Mouse (Mus musculus) erythroblast, embryonic 14.5 days (primary cell): Measurements from ENCODE around the gene Bmpr1b. TPM values are rescaled to one million over a fixed set of nuclear protein-coding genes. Genes with fewer than 3 reads are reported as not detected.

Experiments
- H3K27me3 ChIP-seq: 2 replicates; pipeline ENCODE4 v1.6.1; 2012; ENCODE audit warnings: inconsistent platforms; ENCODE audit not compliant: control insufficient read depth
- H3K36me3 ChIP-seq: 2 replicates; pipeline ENCODE4 v1.6.1; 2012; ENCODE audit warnings: mild to moderate bottlenecking, inconsistent platforms; ENCODE audit not compliant: control insufficient read depth
- H3K4me1 ChIP-seq: 2 replicates; pipeline ENCODE4 v1.6.1; 2012; ENCODE audit warnings: inconsistent platforms; ENCODE audit not compliant: control insufficient read depth
- H3K4me3 ChIP-seq: replicated peaks from 2 replicates; pipeline ENCODE3; 2012; ENCODE audit warnings: moderate library complexity, mild to moderate bottlenecking, inconsistent platforms
- H3K9me3 ChIP-seq: 2 replicates; pipeline ENCODE4 v1.6.1; 2012; ENCODE audit warnings: low read length, inconsistent platforms, mixed read lengths; ENCODE audit not compliant: control insufficient read depth
- GATA1 ChIP-seq: IDR thresholded peaks from 2 replicates; pipeline ENCODE4 v1.6.1; 2012; ENCODE audit warnings: low read length, inconsistent platforms, mixed read lengths
- TAL1 ChIP-seq: IDR thresholded peaks from 3 replicates; pipeline ENCODE4 v1.6.1; 2012; ENCODE audit warnings: low read length, inconsistent platforms, mixed read lengths
- polyA plus RNA-seq: library from polyadenylated mRNA; stranded (reverse); fragments of >175 nt; gene quantifications from 2 replicates; pipeline ENCODE4 v1.2.3, GENCODE M21; 2012

Bmpr1b gene
- polyA plus RNA-seq, 1 experiment = not detected

DNA sequence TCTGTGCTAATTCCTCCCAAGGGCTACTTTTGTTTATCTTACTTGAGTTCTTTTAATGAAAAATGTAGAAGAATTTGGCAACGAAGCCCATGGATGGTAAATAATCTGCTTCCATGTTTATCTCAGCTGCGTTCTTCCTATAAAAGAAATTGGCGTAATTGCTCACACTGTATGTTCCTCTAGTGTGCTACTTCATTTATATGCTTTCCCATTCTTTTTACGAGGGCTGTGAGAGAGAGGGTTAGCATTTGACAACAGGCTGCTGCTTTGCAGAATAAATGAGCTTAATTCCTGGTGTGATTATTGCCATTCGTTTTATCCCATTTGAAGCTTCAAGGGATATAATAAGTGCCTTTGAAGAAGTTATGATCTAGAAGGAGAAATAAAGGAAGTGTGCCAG is 365.1 kb downstream of the Bmpr1b start:
- H3K9me3 ChIP-seq = no peaks in the 10 kb centered on the region

DNA sequence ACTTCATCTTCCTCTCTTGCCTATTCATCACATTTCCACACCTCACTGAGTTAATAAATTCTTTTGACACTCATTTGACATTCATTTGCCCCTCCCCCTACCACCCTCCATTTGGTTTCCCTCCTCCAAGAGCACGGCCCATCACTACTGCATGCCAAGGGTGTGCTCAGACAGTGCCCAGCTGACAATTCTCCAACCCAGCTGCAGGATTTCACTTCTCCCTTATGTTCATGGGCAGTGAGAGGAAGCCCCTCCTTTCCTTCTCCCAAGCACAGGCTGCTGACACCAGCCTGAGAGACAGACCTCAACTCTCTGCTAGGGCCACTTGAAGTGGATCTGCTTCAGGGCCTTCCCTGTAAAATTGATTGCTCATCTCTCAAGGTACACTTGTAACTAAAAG is 371.4 kb downstream of the Bmpr1b start:
- Histone ChIP-seq H3K4me3 (no peak overlapping the region), H3K9me3 (no peaks in the 10 kb centered on the region), H3K4me1 (no peaks in the 10 kb centered on the region), H3K27me3 (no peaks in the 10 kb centered on the region), H3K36me3 (no peaks in the 10 kb centered on the region)
- no peak for TF ChIP-seq TAL1
- no peak for TF ChIP-seq GATA1

More for the DNA sequence above, 365.1 kb downstream of the Bmpr1b start:
- TF ChIP-seq TAL1 (no peak), GATA1 (no peak)
- Histone ChIP-seq H3K36me3 (no peaks in the 10 kb centered on the region), H3K27me3 (no peaks in the 10 kb centered on the region), H3K4me3 (no peak overlapping the region), H3K4me1 (no peaks in the 10 kb centered on the region)

DNA sequence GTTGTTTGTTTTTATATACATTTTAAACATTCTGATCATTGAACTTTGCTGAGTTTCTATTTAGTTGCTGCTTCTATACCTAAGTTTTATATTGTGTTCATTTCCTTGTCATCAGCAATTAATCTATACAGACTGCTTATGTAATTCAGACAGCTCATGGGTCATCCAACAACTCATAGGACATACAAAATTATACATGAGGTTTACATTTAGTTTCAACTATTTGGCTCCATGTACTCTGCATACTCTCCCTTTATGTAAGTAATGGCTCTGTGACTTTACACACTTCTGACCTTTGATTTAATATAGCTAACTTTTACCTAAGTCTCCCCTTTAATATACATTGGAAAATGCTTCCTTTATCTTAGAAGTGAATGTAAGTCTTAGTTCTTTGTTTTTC is 371.9 kb downstream of the Bmpr1b start:
- H3K27me3 ChIP-seq = no peaks in the 10 kb centered on the region
- TF ChIP-seq TAL1 = no peak
- H3K4me1 ChIP-seq = no peaks in the 10 kb centered on the region
- H3K9me3 ChIP-seq = no peaks in the 10 kb centered on the region
- H3K36me3 ChIP-seq = no peaks in the 10 kb centered on the region
- no peak overlapping the region for H3K4me3 ChIP-seq

DNA sequence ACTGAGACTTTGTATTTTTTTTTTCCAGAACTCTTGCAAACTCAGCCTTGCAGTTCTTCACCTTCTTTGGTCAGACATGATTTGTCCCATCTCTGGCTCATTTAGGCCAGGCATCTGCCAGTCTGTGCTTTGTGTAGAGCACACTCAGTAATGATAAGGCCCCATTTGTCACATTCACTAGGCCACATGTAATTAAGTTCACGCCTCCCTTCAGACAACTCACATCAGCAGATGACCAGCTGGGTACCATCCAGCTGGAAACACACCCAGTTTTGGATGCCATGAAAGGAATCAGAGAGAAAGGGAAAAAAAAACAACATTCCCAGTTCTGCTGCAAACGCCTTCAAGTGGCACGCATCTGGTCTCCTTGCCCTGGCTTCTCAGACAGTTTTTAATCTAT is 374.9 kb downstream of the Bmpr1b start:
- H3K36me3 ChIP-seq = no peaks in the 10 kb centered on the region
- H3K4me1 ChIP-seq = no peaks in the 10 kb centered on the region
- no peak overlapping the region for H3K4me3 ChIP-seq
- H3K9me3 ChIP-seq = no peaks in the 10 kb centered on the region
- no peak for TF ChIP-seq GATA1
- no peak for TF ChIP-seq TAL1
- no peaks in the 10 kb centered on the region for H3K27me3 ChIP-seq

DNA sequence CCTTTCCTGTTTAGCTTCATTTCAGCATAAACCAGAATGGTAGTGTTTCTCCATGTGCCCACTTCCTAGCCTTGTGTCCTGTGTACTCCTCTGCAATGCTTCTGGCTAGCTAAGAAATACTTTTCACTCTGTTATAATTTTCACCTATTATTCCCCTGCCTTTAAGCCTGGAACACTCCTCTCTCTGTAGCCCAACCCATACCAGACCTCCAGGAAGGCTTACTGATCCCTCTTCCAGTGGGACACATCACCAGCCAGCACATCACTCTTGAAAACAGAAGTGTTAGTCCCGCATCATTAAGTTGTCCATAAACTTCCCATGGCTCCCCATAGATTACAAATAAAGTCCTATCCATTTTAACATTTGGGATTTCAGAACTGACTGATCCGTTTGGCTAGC is 375.5 kb downstream of the Bmpr1b start:
- Histone ChIP-seq H3K9me3 (no peaks in the 10 kb centered on the region), H3K27me3 (no peaks in the 10 kb centered on the region), H3K4me1 (no peaks in the 10 kb centered on the region), H3K36me3 (no peaks in the 10 kb centered on the region), H3K4me3 (no peak overlapping the region)
- no peak for TF ChIP-seq TAL1
- TF ChIP-seq GATA1 = no peak

DNA sequence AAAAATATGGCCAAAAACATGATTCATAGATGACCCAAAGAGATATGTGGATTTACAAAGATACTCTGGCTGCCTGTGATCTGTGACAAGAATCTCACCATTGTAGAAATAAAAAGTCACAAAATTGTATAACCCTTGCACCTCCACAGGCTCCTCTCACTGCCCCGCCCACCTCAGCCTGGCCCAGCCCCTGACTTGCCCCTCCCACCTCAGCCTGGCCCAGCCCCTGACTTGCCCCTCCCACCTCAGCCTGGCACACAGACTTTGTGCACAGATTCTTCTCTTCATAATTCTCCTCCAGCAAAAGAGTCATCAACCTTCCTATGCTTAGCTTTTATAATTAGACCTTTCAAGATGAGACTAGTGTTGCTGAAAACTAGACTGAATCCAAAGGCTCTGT is 377.1 kb downstream of the Bmpr1b start:
- Histone ChIP-seq H3K36me3 (no peaks in the 10 kb centered on the region), H3K4me1 (no peaks in the 10 kb centered on the region), H3K4me3 (no peak overlapping the region), H3K27me3 (no peaks in the 10 kb centered on the region), H3K9me3 (no peaks in the 10 kb centered on the region)
- TF ChIP-seq GATA1 (no peak), TAL1 (no peak)

DNA sequence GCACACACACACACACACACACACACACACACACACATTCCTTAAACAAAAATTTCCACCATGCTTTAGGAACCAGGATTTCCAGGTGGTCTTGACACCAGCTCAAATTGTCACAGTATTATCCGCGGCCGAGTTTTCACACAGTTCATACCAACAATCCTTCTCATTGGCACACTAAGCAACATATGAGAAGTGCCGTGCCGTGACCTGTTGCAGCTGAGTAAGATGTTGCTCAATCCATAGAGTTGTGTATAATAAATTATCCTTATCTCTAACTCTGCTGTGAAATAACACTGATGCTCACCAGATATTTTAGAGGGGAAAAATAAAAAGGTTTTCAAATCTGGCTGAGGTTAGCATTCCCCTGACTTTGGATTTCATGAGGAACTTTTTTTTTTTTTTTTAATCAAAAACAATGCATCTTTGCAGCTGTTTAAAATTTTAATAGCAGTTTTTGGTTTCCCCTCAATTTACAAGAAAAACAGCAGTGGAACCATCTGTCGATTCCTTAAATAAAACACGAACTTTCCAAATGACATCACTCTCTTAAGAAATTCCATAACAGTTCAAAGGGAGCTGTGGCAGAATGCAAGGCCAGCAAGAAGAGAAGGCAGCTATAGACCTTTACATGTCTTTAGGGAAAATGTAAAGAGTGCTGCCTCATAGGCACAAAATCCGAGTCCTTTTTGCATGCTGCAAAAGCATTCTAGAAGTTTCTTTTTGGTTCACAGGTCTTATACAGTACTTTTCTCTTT is 378.0 kb downstream of the Bmpr1b start:
- no peak for TF ChIP-seq GATA1
- TF ChIP-seq TAL1 = no peak
- no peaks in the 10 kb centered on the region for H3K36me3 ChIP-seq

More for the DNA sequence above, 378.0 kb downstream of the Bmpr1b start:
- H3K9me3 ChIP-seq = no peaks in the 10 kb centered on the region
- no peak overlapping the region for H3K4me3 ChIP-seq
- no peaks in the 10 kb centered on the region for H3K4me1 ChIP-seq
- no peaks in the 10 kb centered on the region for H3K27me3 ChIP-seq

Other genes starting within 250 kb of the Bmpr1b start
- 0.44 and 1.1 TPM in 2 replicates for gene Pdlim5, start 226.3 kb upstream of the Bmpr1b start, polyA plus RNA-seq